Mouse (Mus musculus): Measurements from ENCODE around the gene Tmem127.

DNA sequence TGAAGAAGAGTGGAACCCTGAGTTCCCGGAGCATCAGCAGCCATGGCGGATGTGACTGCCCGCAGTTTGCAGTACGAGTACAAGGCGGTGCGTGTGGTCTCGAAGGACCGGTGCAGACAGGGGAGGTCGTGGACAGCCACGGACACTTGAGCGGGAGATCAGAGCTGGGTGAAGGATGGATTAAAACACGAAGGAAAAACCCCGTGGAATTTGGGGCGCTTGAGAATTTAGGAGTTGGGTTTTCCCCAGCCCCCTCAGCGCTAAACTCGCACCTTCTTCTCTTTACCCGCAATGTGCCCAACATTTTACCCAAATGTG, 39.3 kb upstream of the Tmem127 start:
- no peak for TF ChIP-seq CTCF (IDR thresholded peaks at IDR 0.05)
- TF ChIP-seq EP300 (IDR thresholded peaks at IDR 0.05): no peak
